Mouse (Mus musculus) brain, adult 2 months (tissue): Measurements from ENCODE around the gene Ano1.

ENCODE experiments used
- DNase-seq: peaks from one replicate; pipeline ENCODE4 v3.0.0; 2011; ENCODE audit warnings: low read depth, low spot score

The Ano1 gene

DNA sequence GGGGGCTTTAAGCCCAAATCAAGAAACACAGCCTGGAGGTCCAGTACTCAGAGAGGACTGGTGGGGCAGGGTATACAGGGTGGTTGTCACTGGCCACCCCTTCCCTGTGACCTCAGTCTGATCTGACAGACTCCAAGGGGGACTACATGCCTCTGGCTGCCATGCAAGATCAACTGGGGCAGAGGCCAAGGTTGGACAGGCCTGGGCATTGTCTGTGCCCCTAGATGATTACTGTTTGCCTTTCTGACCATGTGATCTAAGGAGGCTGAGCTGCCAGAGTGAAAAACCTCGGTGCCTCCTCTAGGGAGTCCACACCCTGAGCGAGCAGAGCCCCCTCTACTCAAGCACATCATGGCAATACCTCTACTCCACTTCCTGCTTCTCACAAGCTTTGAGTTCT lies 115.8 kb downstream of the Ano1 start:
- peak; percentile 71 for DNase-seq

DNA sequence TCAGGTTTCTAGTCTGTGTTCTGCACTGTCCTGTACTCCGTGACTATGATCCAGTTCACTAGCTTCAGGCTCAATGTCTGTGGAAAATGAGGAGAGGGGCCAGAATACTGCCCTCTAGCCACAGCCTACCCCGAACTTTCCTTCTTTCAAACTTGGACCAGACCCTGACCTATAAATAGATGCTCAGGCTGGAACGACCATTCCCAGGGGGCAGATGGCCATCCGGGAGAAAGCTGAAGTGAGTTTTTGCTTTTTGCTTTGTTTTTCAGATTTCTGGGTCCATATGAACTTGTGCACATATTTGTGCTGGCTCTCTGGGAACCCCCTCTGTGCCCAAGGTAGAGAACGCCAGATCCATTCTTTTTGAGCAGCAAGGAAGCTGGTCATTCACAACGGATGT lies 116.9 kb downstream of the Ano1 start:
- no peak for DNase-seq

DNA sequence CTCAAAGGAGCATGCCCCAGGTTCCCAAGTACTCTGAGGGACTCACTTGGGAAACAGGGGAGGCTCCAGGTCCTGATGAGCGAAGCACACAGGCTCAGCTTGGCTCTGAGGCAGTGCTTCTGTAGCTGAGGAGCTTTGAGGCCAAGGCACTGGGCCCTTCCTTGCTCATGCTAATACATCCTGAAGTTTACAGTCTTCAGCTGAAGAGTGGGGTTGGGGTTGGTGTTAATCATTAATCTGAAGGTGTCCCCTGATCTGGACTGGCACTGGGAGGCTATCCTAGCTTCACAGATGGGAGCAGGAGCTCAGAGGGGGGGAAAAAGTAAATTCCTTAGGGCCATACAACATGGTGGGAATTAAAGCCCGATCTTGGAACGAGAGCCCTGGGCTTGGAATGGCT lies 117.3 kb downstream of the Ano1 start:
- no peak for DNase-seq

GRCm38 (mm10) chr7:144632321-144632720 lies 119.5 kb downstream of the Ano1 start:
- DNase-seq, result peak; percentile 52

GRCm38 (mm10) chr7:144630622-144631021 lies 121.2 kb downstream of the Ano1 start:
- no peak for DNase-seq

GRCm38 (mm10) chr7:144628334-144628915 lies 123.3 kb downstream of the Ano1 start:
- DNase-seq, result no peak

GRCm38 (mm10) chr7:144627606-144628333 lies 124.0 kb downstream of the Ano1 start:
- no peak for DNase-seq

GRCm38 (mm10) chr7:144626042-144626441 lies 125.7 kb downstream of the Ano1 start:
- peak; percentile 39 for DNase-seq

DNA sequence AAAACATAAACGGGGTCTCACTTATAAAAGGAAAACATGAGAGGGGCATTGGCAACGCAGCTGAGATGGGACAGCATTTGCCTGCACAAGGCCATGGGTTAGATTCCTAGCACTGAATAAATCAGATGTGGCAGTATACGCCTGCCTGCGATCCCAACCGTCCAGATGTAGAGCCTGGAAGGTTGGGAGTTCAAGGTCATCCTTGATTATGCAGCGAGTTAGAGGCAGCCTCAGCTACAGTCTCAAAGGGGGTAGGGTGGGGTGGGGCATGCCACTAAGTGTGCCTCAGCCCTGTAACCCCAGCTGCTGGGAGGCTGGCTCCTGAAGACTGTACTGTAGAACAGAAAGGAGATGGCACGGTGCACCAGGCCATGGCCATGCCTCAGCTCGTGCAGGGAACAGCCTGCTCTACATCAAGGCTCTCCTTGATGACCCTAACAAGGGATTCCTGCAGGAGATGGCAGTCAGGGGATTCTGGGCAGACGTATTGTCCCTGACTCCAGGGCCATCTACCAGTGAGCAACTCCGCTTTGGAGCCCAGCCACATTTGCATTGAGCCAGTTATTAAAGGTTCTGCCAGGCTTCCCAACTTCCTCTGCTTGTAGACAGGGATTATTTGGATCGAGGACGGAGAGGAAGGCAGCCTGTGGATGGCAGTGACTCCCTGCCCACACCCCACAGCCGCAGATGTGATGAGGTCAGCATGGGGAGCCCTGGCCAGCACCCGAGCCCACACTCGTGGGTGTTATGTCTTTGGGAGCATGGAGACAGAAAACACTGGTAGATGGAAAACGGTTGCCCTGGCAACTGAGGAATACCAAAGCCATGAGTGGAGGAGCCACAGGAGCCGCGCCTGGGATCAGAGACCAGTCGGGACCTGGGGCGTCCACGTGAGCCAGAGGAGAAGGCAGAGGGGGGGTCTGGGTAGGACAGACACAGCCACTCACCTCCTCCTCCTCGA lies 130.8 kb downstream of the Ano1 start:
- peak; percentile 57 for DNase-seq

GRCm38 (mm10) chr7:144620315-144620714 lies 131.5 kb downstream of the Ano1 start:
- DNase-seq, result no peak

DNA sequence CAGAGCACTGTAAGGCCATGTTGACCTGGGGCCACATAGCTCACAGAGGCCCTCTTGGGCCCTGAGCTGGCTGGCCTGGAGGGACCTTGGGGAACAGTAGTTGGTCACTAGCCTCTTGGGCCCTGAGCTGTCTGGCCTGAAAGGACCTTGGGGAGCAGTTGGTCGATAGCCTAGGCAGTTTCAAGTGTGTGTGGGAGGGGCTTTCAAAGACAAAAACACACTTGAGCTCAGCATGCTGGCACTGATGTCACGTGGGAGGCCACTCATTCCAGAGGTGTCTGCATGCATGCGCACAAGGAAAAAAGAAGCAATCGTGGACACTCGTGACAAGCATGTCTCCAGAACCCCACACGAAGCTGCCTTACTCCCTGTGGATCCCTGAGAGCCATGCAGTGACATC lies 136.4 kb downstream of the Ano1 start:
- DNase-seq, result no peak

GRCm38 (mm10) chr7:144612829-144613228 lies 138.9 kb downstream of the Ano1 start:
- DNase-seq, result no peak

GRCm38 (mm10) chr7:144612351-144612750 lies 139.4 kb downstream of the Ano1 start:
- no peak for DNase-seq

GRCm38 (mm10) chr7:144611595-144611994 lies 140.2 kb downstream of the Ano1 start:
- no peak for DNase-seq

DNA sequence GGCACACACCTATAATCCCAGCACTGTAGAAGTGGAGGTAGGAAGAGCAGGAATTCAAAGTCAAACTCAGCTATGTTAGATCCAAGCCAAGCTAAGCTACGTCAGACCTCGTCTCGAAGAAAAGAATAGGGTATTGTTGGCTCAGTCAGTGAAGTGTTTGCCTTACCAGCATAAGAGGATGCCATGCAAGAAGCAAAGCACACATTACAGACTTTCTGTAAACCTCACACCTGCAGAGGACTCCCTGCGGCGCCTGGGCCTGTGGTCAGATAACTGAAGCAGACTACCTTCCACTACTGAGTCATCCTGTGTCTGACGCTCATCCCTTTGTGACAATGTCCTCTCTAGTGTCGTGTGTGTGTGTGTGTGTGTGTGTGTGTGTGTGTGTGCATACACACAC lies 142.2 kb downstream of the Ano1 start:
- DNase-seq, result no peak

GRCm38 (mm10) chr7:144607862-144608261 lies 143.9 kb downstream of the Ano1 start:
- DNase-seq, result no peak

GRCm38 (mm10) chr7:144604735-144605134 lies 147.0 kb downstream of the Ano1 start:
- DNase-seq, result no peak

DNA sequence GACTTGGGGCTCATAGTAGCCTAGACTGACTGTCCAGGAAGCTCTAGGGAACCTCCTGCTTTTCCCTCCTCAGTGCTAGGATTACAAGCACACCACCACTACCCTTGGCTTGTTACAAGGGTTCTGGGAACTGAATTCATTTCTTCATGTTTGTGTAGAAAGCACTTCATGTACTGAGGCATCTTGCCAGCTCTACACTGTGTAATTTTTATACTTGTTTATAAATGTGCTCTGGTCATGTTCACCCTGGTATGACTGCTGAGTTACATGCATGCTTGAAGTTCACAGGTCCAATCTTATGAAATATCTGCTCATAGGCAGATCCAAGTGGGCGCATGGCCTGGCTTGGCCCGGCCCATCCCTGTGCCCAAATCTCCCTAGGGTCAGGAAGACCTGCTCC lies 147.5 kb downstream of the Ano1 start:
- no peak for DNase-seq

DNA sequence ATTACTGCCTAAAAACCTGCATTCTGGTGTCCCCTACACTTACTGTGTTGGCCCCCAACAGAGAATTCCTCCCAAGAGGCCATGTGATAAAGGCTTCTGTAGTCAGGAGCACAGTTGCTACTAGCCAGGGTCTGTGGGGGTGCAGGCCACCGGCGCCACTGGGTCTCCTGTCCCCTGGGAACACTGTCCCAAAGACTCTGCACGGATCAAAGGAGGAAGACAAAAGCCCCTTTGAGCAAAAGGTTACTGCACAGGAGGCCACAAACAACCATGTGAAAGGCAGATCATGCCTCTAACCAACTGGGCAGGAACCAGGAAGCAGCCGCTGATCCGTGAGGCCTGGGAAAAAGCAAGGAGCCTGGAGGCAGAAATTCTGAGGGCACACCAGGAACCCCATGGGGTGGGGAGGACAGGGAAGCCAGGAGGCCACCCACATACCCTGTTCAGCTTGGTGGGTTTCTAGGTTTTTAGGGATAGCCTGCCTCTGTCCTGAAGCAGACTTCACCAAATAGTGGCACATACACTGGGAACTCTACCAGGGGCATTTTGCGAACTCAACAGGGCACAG lies 151.4 kb downstream of the Ano1 start:
- no peak for DNase-seq

DNA sequence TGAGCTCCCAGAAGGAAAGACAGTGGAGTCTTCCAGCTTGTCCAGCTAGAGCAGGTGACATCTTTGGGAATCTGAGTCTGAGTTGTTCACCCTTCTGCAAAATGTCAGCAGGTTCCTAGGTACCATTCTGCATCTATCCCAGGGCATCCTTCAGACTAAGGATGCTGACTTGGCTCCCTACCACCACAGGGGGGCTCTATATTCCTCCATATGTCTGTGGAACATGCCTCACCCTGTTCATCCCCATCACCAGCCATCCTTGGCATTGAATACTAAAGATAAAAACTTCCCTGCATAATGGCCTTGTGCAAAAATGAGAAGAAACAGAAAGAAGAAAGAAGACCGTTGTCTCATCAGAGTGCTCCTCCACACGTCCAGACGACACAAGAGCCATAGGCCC lies 162.3 kb downstream of the Ano1 start:
- peak; percentile 36 for DNase-seq

DNA sequence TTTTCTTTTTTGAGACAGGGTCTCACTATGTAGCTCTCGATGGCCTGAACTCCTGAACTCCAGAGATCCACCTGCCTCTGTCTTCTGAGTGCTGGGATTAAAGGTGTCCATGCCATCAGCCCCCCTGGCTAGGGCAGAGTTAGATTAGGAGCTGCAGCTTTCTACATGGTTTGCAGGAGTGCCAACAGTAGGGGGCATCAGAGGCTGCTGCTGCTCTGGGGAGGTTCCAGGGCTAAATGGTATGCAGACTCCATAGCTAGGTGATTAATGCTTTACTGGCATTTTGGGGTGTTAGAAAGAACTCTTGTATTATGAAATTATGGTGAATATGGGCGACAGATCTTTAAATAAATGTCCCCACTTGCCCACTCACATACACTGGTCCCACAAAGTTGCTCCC lies 164.5 kb downstream of the Ano1 start:
- peak; percentile 63 for DNase-seq

GRCm38 (mm10) chr7:144585648-144586047 lies 166.1 kb downstream of the Ano1 start:
- peak; percentile 29 for DNase-seq
